ENCODE assay signal across 18 mouse cellular contexts in the genomic region with DNA sequence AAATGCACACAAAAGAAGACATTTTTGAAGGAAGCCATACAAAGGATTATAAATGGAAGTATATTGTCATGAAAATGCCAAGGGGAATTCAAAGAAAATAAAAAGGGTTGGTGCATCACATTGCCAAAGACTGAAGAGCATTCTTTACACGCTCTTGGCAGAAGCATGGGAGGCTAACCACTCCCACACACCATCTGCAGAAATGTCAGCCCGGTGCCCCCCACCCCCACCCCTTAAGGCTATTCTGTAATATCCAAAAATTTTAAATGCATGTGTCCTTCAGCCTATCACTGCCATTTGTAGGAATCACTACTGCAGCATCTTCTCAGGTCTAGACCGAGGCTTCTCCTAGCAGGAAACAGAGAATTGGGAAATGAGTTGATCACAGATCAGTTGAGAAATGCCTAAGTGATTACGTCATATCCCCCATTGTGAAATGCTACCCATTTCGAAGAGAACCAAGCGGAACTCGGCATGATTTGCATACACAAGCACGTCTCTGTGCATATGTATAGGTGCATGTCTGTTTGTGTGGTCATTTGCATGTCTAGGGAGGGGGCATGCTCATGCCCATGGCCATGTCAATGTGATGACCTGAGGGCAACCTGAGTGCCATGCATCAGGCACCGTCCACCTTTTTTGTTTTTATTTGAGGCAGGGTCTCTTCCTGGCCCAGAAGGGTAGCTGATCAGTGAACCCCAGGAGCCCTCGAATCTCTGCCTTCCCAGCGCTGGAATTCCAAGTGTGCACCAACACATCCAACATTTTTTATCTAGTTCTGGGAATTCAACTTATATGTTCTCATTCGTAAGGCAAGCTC.
DNase-seq lines count a peak whose midpoint lies in the region; ATAC-seq and TF ChIP-seq lines count a peak whose summit lies in the region.
"Had no signal": no experiment of that assay in that cellular context is flagged by ENCODE, and none has a peak within 500 bp of the region (broad histone marks: within the 10 kb centered on the region; RNA-seq: fewer than 3 reads in every experiment).

No protein-coding gene starts in this region.

- no peak overlapping the region for H3K4me3 ChIP-seq in heart, embryonic 10.5 days
- H3K4me3 ChIP-seq in lung, adult 2 months (replicated peaks; ENCODE audit: extremely low read depth, low read depth, low read length), result no peak overlapping the region
- H3K4me3 ChIP-seq: limb, embryonic 12.5 days; lung, embryonic 15.5 days; midbrain, embryonic 13.5 days had no signal

- no peaks in the 10 kb centered on the region for H3K4me1 ChIP-seq in heart, embryonic 10.5 days
- H3K4me1 ChIP-seq in lung, adult 2 months (ENCODE audit: control insufficient read depth, insufficient read depth, low read length), result no peaks in the 10 kb centered on the region

- H3K27me3 ChIP-seq in heart, embryonic 10.5 days (ENCODE audit: insufficient read depth, poor library complexity, severe bottlenecking), result no peaks in the 10 kb centered on the region; the same call in 1 of the 2 replicates
- H3K27me3 ChIP-seq: lung, embryonic 15.5 days; midbrain, embryonic 13.5 days had no signal

- no peaks in the 10 kb centered on the region for H3K36me3 ChIP-seq in heart, embryonic 10.5 days
- H3K36me3 ChIP-seq: limb, embryonic 12.5 days; lung, embryonic 15.5 days; midbrain, embryonic 13.5 days had no signal

- TF ChIP-seq CTCF in lung, adult 2 months (IDR thresholded peaks at IDR 0.05; ENCODE audit: insufficient read depth, low read length), result no peak

- H3K9me3 ChIP-seq in heart, embryonic 10.5 days, result no peaks in the 10 kb centered on the region
- H3K9me3 ChIP-seq: limb, embryonic 12.5 days; lung, embryonic 15.5 days; midbrain, embryonic 13.5 days had no signal

- peak; percentile 93 for ATAC-seq in common myeloid progenitor, adult 5-6 weeks (replicated peaks; ENCODE audit: low read depth, poor library complexity, severe bottlenecking)
- ATAC-seq: activated CD4-positive, CD25-positive, alpha-beta regulatory T cell, adult 4 months; intestine, postnatal 0 days; midbrain, embryonic 13.5 days had no signal

- intact Hi-C loops in heart, postnatal 25 days (cut with DNase I), result no loop called here

- 74% methylated on average over 12 of the region's 12 CpGs for WGBS in heart, embryonic 10.5 days
- WGBS in lung, adult 2 months, result 61% methylated on average over 12 of the region's 12 CpGs

- peak; percentile 63 for DNase-seq in heart, embryonic 10.5 days (ENCODE audit: low spot score)
- DNase-seq in heart, postnatal 25 days (ENCODE audit: low spot score), result no peak
- DNase-seq in lung, postnatal 25 days (ENCODE audit: low spot score), result peak; percentile 6
- DNase-seq in lung, adult 2 months, result no peak
- no peak for DNase-seq in gastrocnemius, postnatal 10 days
- DNase-seq in kidney, postnatal 25 days, result no peak
- DNase-seq: adrenal gland, postnatal 36 days; cerebellum, postnatal 36 days; heart, postnatal 10 days; right cerebral cortex, postnatal 25 days; thymus, postnatal 36 days had no signal

- no peak for TF ChIP-seq POLR2A in lung, adult 2 months (IDR thresholded peaks at IDR 0.05; ENCODE audit: borderline replicate concordance, extremely low read depth, low read depth, low read length)

- no peak overlapping the region for H3K27ac ChIP-seq in heart, embryonic 10.5 days
- H3K27ac ChIP-seq: kidney, postnatal 0 days; limb, embryonic 12.5 days; lung, embryonic 15.5 days; midbrain, embryonic 13.5 days had no signal

Comparison
In these comparisons a context has a peak if more than half of its experiments do, and no peak if none do; other contexts are left out.
1. DNase-seq: peak in heart, embryonic 10.5 days (single experiment) and lung, postnatal 25 days (single experiment); none in heart, postnatal 25 days (single experiment), lung, adult 2 months (single experiment), gastrocnemius, postnatal 10 days (single experiment) and kidney, postnatal 25 days (0 of 2).